Mouse (Mus musculus): Measurements from ENCODE around the gene Fmo4.

The Fmo4 gene

GRCm38 (mm10) chr1:162813836-162814156, at the start of gene Fmo4:
Gene Fmo4, minus strand, starts transcription at chr1:162813972.
- DNase-seq = peak; percentile 47 to 63

GRCm38 (mm10) chr1:162862328-162862727, 48.6 kb upstream of the Fmo4 start:
- DNase-seq = no peak

GRCm38 (mm10) chr1:162859996-162860605, 46.3 kb upstream of the Fmo4 start:
- DNase-seq = peak in 1 of 2 experiments; percentile 36

- no peak for DNase-seq
Observed at GRCm38 (mm10) chr1:162859545-162859976, 45.8 kb upstream of the Fmo4 start.

GRCm38 (mm10) chr1:162858748-162859130, 45.0 kb upstream of the Fmo4 start:
- no peak for DNase-seq

GRCm38 (mm10) chr1:162857766-162858747, 44.3 kb upstream of the Fmo4 start:
- DNase-seq = no peak

- DNase-seq = no peak
Observed at GRCm38 (mm10) chr1:162853812-162854482, 40.2 kb upstream of the Fmo4 start.

- DNase-seq = no peak
Observed at GRCm38 (mm10) chr1:162847554-162847953, 33.8 kb upstream of the Fmo4 start.

GRCm38 (mm10) chr1:162840211-162840610, 26.4 kb upstream of the Fmo4 start:
- DNase-seq = no peak

GRCm38 (mm10) chr1:162838976-162839375, 25.2 kb upstream of the Fmo4 start:
- no peak for DNase-seq

GRCm38 (mm10) chr1:162834342-162834741, 20.6 kb upstream of the Fmo4 start:
- no peak for DNase-seq

- DNase-seq = no peak
Observed at GRCm38 (mm10) chr1:162832574-162832953, 18.8 kb upstream of the Fmo4 start.

GRCm38 (mm10) chr1:162831838-162832573, 18.2 kb upstream of the Fmo4 start:
- DNase-seq = no peak

- DNase-seq = no peak
Observed at GRCm38 (mm10) chr1:162819280-162819679, 5.5 kb upstream of the Fmo4 start.

GRCm38 (mm10) chr1:162815381-162816127, 1.8 kb upstream of the Fmo4 start:
- DNase-seq = no peak

GRCm38 (mm10) chr1:162814932-162815331, 1.2 kb upstream of the Fmo4 start:
- DNase-seq = no peak

- no peak for DNase-seq
Observed at GRCm38 (mm10) chr1:162813143-162813835, 483 bp downstream of the Fmo4 start.

GRCm38 (mm10) chr1:162808541-162808940, 5.2 kb downstream of the Fmo4 start:
- DNase-seq = no peak

GRCm38 (mm10) chr1:162807441-162807840, 6.3 kb downstream of the Fmo4 start:
- no peak for DNase-seq

GRCm38 (mm10) chr1:162805011-162805410, 8.8 kb downstream of the Fmo4 start:
- no peak for DNase-seq

- no peak for DNase-seq
Observed at GRCm38 (mm10) chr1:162796441-162796840, 17.3 kb downstream of the Fmo4 start.
